Mouse (Mus musculus) olfactory bulb, adult 2 months (tissue): ENCODE results near the gene Nfib. TPM values are rescaled to one million over a fixed set of nuclear protein-coding genes. Genes with fewer than 3 reads are reported as not detected.

Source experiments
- H3K27ac ChIP-seq: fragments of 200-500 bp; 2 replicates; pipeline ENCODE4 v1.5.1; 2012; ENCODE audit warnings: low read depth, low read length; ENCODE audit not compliant: insufficient read depth
- H3K4me1 ChIP-seq: fragments of 200-500 bp; 2 replicates; pipeline ENCODE4 v1.6.1; 2012; ENCODE audit warnings: low read length; ENCODE audit not compliant: control insufficient read depth, insufficient read depth
- H3K4me3 ChIP-seq: fragments of 200-500 bp; 2 replicates; pipeline ENCODE4 v1.5.1; 2012; ENCODE audit warnings: mild to moderate bottlenecking, low read depth, low read length, moderate library complexity; ENCODE audit not compliant: insufficient read depth
- CTCF ChIP-seq: fragments of 200-500 bp; IDR thresholded peaks from 2 replicates; pipeline ENCODE4 v1.5.1; 2012; ENCODE audit warnings: low read depth, mild to moderate bottlenecking, low read length, moderate library complexity; ENCODE audit not compliant: insufficient read depth
- POLR2A ChIP-seq: fragments of 200-500 bp; IDR thresholded peaks from 2 replicates; pipeline ENCODE4 v1.6.1; 2012; ENCODE audit warnings: mild to moderate bottlenecking, low read depth, low read length, moderate library complexity; ENCODE audit not compliant: insufficient read depth
- whole genome bisulfite sequencing: fragments of 180-500 bp; shearing (Covaris S2); methylation state at CpG from one replicate; pipeline ENCODE4 v1.1.7; 2018; 5-methylcytosine and 5-hydroxymethylcytosine counted together
- polyA plus RNA-seq: library from polyadenylated mRNA; stranded (reverse); fragments of >200 nt; gene quantifications from 2 replicates; pipeline ENCODE4 v1.2.4, GENCODE M21; 2012; ENCODE audit warnings: low replicate concordance; ENCODE audit not compliant: missing spikeins, insufficient read depth, insufficient read length

Nfib gene
- polyA plus RNA-seq, 1 experiment = not detected

- Histone ChIP-seq H3K4me3 (no peak overlapping the region), H3K27ac (no peak overlapping the region), H3K4me1 (no peaks in the 10 kb centered on the region)
- 85% methylated on average over 2 of the region's 2 CpGs for WGBS
- TF ChIP-seq CTCF = no peak
These were observed 10.3 kb upstream of the Nfib start for GRCm38 (mm10) chr4:82715833-82716232.

GRCm38 (mm10) chr4:82711611-82712295 is 6.2 kb upstream of the Nfib start:
- TF ChIP-seq POLR2A = no peak
- no peak for TF ChIP-seq CTCF
- Histone ChIP-seq H3K4me3 (no peak overlapping the region), H3K4me1 (no peaks in the 10 kb centered on the region), H3K27ac (no peak overlapping the region)
- 86% methylated on average over 7 of the region's 7 CpGs for WGBS

GRCm38 (mm10) chr4:82709666-82710065 is 4.1 kb upstream of the Nfib start:
- no peak for TF ChIP-seq POLR2A
- TF ChIP-seq CTCF = no peak
- Histone ChIP-seq H3K4me1 (no peaks in the 10 kb centered on the region), H3K27ac (no peak overlapping the region), H3K4me3 (no peak overlapping the region)
- 90% methylated on average over 6 of the region's 6 CpGs for WGBS

- Histone ChIP-seq H3K4me1 (peaks cover 2% of the 10 kb centered on the region; the same call in 1 of the 2 replicates), H3K4me3 (no peak overlapping the region), H3K27ac (no peak overlapping the region)
- 60% methylated on average over 2 of the region's 2 CpGs for WGBS
- TF ChIP-seq CTCF = no peak
- no peak for TF ChIP-seq POLR2A
These were observed 462 bp upstream of the Nfib start for GRCm38 (mm10) chr4:82706012-82706411.

- Histone ChIP-seq H3K27ac (no peak overlapping the region), H3K4me1 (peaks cover 2% of the 10 kb centered on the region; the same call in 1 of the 2 replicates)
- WGBS = 22% methylated on average over 19 of the region's 19 CpGs
These were observed 1.3 kb downstream of the Nfib start for GRCm38 (mm10) chr4:82704079-82704830.

GRCm38 (mm10) chr4:82702808-82703207 is 2.7 kb downstream of the Nfib start:
- H3K4me1 ChIP-seq = peaks cover 2% of the 10 kb centered on the region; the same call in 1 of the 2 replicates
- H3K4me3 ChIP-seq = no peak overlapping the region
- WGBS = 84% methylated on average over 6 of the region's 6 CpGs
- H3K27ac ChIP-seq = no peak overlapping the region
- TF ChIP-seq POLR2A (no peak), CTCF (no peak)

More at GRCm38 (mm10) chr4:82704079-82704830, 1.3 kb downstream of the Nfib start:
- no peak overlapping the region for H3K4me3 ChIP-seq
- TF ChIP-seq CTCF (no peak), POLR2A (no peak)

GRCm38 (mm10) chr4:82699504-82699903 is 6.0 kb downstream of the Nfib start:
- H3K27ac ChIP-seq = no peak overlapping the region
- WGBS = 78% methylated on average over 11 of the region's 11 CpGs

GRCm38 (mm10) chr4:82698616-82699015 is 6.9 kb downstream of the Nfib start:
- Histone ChIP-seq H3K4me1 (no peaks in the 10 kb centered on the region), H3K4me3 (no peak overlapping the region), H3K27ac (no peak overlapping the region)
- WGBS = 91% methylated on average over 12 of the region's 12 CpGs
- no peak for TF ChIP-seq POLR2A
- no peak for TF ChIP-seq CTCF

More at GRCm38 (mm10) chr4:82699504-82699903, 6.0 kb downstream of the Nfib start:
- H3K4me1 ChIP-seq = peaks cover 2% of the 10 kb centered on the region; the same call in 1 of the 2 replicates
- no peak overlapping the region for H3K4me3 ChIP-seq
- no peak for TF ChIP-seq CTCF
- no peak for TF ChIP-seq POLR2A

GRCm38 (mm10) chr4:82697151-82697550 is 8.4 kb downstream of the Nfib start:
- no peak overlapping the region for H3K4me3 ChIP-seq
- H3K27ac ChIP-seq = no peak overlapping the region
- 86% methylated on average over 6 of the region's 6 CpGs for WGBS
- no peak for TF ChIP-seq POLR2A
- no peak for TF ChIP-seq CTCF
- H3K4me1 ChIP-seq = no peaks in the 10 kb centered on the region
